Comparison of ENCODE assay signal across 14 mouse cellular contexts in genomic region chr2:59175926-59176325, GRCm38 (mm10). TPM values are rescaled to one million over a fixed set of nuclear protein-coding genes. Genes with fewer than 3 reads are reported as not detected.
DNase-seq lines count a peak whose midpoint lies in the region; ATAC-seq lines count a peak whose summit lies in the region.
"Had no signal": no experiment of that assay in that cellular context is flagged by ENCODE, and none has a peak within 500 bp of the region (broad histone marks: within the 10 kb centered on the region; RNA-seq: fewer than 3 reads in every experiment).

No protein-coding gene starts in this region.

- WGBS in lung, embryonic 16.5 days: 64% methylated on average over 6 of the region's 6 CpGs

- 0 out of 2 replicates have a peak, but pooled peaks cover 2% of the 10 kb centered on the region for H3K36me3 ChIP-seq in lung, embryonic 16.5 days (ENCODE audit: control insufficient read depth, insufficient read depth, low read length)
- H3K36me3 ChIP-seq: embryonic facial prominence, embryonic 12.5 days; neural tube, embryonic 12.5 days had no signal

- H3K9ac ChIP-seq in lung, embryonic 16.5 days (ENCODE audit: low read length): no peak overlapping the region
- H3K9ac ChIP-seq: embryonic facial prominence, embryonic 12.5 days; neural tube, embryonic 12.5 days had no signal

- H3K4me3 ChIP-seq in lung, embryonic 16.5 days (ENCODE audit: low read length): no peak overlapping the region
- H3K4me3 ChIP-seq: embryonic facial prominence, embryonic 12.5 days; neural tube, embryonic 12.5 days had no signal

- H3K27ac ChIP-seq in lung, embryonic 16.5 days (ENCODE audit: low read length): peak overlapping the region; percentile 55
- H3K27ac ChIP-seq: embryonic facial prominence, embryonic 12.5 days; hindbrain, postnatal 0 days; neural tube, embryonic 12.5 days had no signal

- H3K27me3 ChIP-seq in lung, embryonic 16.5 days (ENCODE audit: control insufficient read depth, insufficient read depth, low read depth, low read length): no peaks in the 10 kb centered on the region
- H3K27me3 ChIP-seq: embryonic facial prominence, embryonic 12.5 days; neural tube, embryonic 12.5 days had no signal

- no peaks in the 10 kb centered on the region for H3K9me3 ChIP-seq in lung, embryonic 16.5 days (ENCODE audit: control insufficient read depth, low read length)
- H3K9me3 ChIP-seq: embryonic facial prominence, embryonic 12.5 days; neural tube, embryonic 12.5 days had no signal

- no peak for DNase-seq in lung, adult 18-20 months
- DNase-seq in kidney, adult 8-10 months: peak; percentile 51 to 64
- peak; percentile 46 to 76 for DNase-seq in kidney, postnatal 25 days
- no peak for DNase-seq in layer of hippocampus, adult 11-12 months (ENCODE audit: low spot score)
- no peak for DNase-seq in spleen, postnatal 4 days (ENCODE audit: low spot score in 2 of 2)
- DNase-seq in layer of hippocampus, adult 9-10 months (ENCODE audit: low spot score): no peak
- DNase-seq: adrenal gland, postnatal 14 days; cerebellum, adult 11-12 months; heart, postnatal 4 days had no signal

- H3K4me1 ChIP-seq in lung, embryonic 16.5 days (replicated peaks; ENCODE audit: control insufficient read depth, insufficient read depth, low read length): peaks cover 36% of the 10 kb centered on the region

- peak; percentile 70 for ATAC-seq in lung, embryonic 16.5 days (ENCODE audit: low read depth)
- ATAC-seq: forebrain, embryonic 16.5 days; hindbrain, postnatal 0 days had no signal

- 0 out of 2 replicates have a peak overlapping the region, but pooled peaks have one; percentile 13 for H3K4me2 ChIP-seq in lung, embryonic 16.5 days (ENCODE audit: low read depth, low read length)
- H3K4me2 ChIP-seq: embryonic facial prominence, embryonic 12.5 days; neural tube, embryonic 12.5 days had no signal

RNA-seq across cellular contexts. Expression of gene Pkp4, which starts 15.3 kb away (rescaled TPM):
- polyA plus RNA-seq in lung, embryonic 16.5 days (2015; fragmentation: Nextera tagmentation; extraction: Ambion mirVana): 28.2 and 29.2 TPM in 2 replicates

RNA-seq across cellular contexts. Expression of gene Ccdc148, which starts 15.4 kb away (rescaled TPM):
- 2.0 and 2.1 TPM in 2 replicates for polyA plus RNA-seq in lung, embryonic 16.5 days (2015; fragmentation: Nextera tagmentation; extraction: Ambion mirVana)

Comparison
In these comparisons a context has a peak if more than half of its experiments do, and no peak if none do; other contexts are left out.
1. DNase-seq: peak in kidney, adult 8-10 months (2 of 2) and kidney, postnatal 25 days (2 of 2); none in lung, adult 18-20 months (0 of 2), layer of hippocampus, adult 11-12 months (single experiment), spleen, postnatal 4 days (0 of 2) and layer of hippocampus, adult 9-10 months (single experiment).